Mouse (Mus musculus): ENCODE measurements around the gene Mrps6. TPM values are rescaled to one million over a fixed set of nuclear protein-coding genes. Genes with fewer than 3 reads are reported as not detected.
"Not testable (repeated sequence)": the region's sequence is repeated elsewhere in the genome, so short reads cannot be mapped to it uniquely, and the experiment has no call there.

The Mrps6 gene
- polyA plus RNA-seq, 1 experiment from 2014 or later = 127 TPM

DNA sequence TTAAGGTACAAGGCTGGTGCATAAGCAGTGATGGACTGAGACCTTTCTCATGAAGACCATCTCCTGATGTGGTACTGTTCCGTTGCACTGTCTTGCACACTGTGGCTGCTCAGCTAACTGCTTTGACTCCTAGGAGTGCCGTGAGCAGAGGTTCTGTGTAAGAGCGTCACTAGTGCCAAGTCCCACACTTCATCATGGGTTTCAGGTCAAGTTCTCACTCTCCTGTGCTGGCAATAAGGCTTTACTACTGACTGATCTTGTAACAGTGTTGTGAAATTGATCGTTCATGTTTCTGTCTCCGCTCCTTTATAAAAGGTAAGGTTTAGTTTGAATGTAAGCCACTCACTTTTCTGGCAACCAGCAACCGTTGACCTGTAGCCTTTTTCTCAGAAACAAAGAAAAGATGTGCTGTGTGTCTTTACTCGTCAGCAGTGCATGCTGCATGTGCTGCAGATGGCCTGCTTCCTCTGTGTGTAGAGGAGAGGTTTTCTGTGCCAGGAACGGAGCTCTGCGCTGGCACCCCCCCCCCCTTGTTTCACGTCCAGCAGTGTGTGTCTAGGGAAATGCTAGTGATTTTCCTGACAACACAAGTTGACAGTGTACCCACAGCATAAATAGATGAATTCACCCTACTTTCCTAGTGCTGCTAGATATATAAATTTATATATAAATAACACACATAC is 25.8 kb downstream of the Mrps6 start:
- Histone ChIP-seq H3K4me1 (ENCODE audit: control insufficient read depth, insufficient read depth, low read length) (no peaks in the 10 kb centered on the region), H3K36me3 (replicated peaks; ENCODE audit: control insufficient read depth, insufficient read depth, low read depth, low read length) (no peaks in the 10 kb centered on the region), H3K9me3 (replicated peaks; ENCODE audit: control insufficient read depth, low read length) (no peaks in the 10 kb centered on the region), H3K4me2 (ENCODE audit: low read depth, low read length) (no peak overlapping the region), H3K4me3 (ENCODE audit: low read depth, low read length) (no peak overlapping the region), H3K27me3 (ENCODE audit: control insufficient read depth, insufficient read depth, low read length) (no peaks in the 10 kb centered on the region), H3K27ac (replicated peaks; ENCODE audit: low read depth, low read length) (no peak overlapping the region), H3K9ac (replicated peaks; ENCODE audit: low read length) (no peak overlapping the region)
- DNase-seq (ENCODE audit: low spot score) (no peak), ATAC-seq (replicated peaks; ENCODE audit: insufficient number of reproducible peaks, low FRiP score, low TSS enrichment, low read depth) (no peak)
- WGBS = 91% methylated on average over 10 of the region's 10 CpGs

DNA sequence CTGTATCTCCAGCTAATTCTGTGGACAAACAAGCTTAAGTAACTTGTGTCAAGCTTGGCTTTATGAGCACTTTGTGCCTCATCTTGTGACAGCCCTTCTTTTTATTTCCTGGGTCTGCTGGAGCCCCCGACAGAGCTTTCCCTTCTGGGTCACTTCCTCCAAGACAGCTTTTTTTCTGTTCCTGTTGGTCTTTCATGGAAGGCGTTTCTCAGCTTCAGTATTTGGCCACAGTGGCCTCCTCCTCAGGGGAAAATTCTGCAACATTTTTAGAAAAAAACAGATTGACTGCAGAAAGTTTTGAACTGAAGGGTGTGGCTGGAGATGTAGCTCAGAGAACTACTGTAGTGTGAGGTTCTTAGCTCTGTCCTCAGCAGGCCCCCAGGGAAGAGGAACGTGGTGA is 31.2 kb downstream of the Mrps6 start:
- DNase-seq (ENCODE audit: low spot score) (no peak), ATAC-seq (replicated peaks; ENCODE audit: insufficient number of reproducible peaks, low FRiP score, low TSS enrichment, low read depth) (no peak)
- no peaks in the 10 kb centered on the region for H3K36me3 ChIP-seq (replicated peaks; ENCODE audit: control insufficient read depth, insufficient read depth, low read depth, low read length)
- no peak overlapping the region for H3K4me3 ChIP-seq (ENCODE audit: low read depth, low read length)
- no peak overlapping the region for H3K9ac ChIP-seq (replicated peaks; ENCODE audit: low read length)
- no peaks in the 10 kb centered on the region for H3K4me1 ChIP-seq (ENCODE audit: control insufficient read depth, insufficient read depth, low read length)
- H3K27ac ChIP-seq (replicated peaks; ENCODE audit: low read depth, low read length) = no peak overlapping the region
- 65% methylated on average over 3 of the region's 3 CpGs for WGBS
- no peaks in the 10 kb centered on the region for H3K27me3 ChIP-seq (ENCODE audit: control insufficient read depth, insufficient read depth, low read length)
- H3K9me3 ChIP-seq (replicated peaks; ENCODE audit: control insufficient read depth, low read length) = no peaks in the 10 kb centered on the region
- no peak overlapping the region for H3K4me2 ChIP-seq (ENCODE audit: low read depth, low read length)

DNA sequence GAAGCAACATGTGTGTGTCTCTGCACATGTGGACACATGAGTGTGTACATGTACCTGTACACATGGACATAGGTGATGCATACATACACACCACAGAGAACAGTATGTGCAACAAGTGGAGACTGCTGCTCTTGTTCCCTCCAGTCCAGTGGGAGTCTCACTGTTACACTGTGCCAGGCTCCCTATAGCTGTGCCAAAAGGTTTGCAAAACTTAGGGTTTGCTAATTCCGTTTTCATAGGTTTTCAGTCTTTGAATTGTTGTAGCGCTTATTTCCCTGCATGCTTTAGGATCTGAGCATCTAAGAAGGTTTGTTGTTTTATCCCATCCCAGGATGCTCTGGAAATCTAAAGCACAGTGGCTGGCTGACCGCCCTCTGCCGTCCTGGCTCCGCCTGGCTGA is 33.8 kb downstream of the Mrps6 start:
- Histone ChIP-seq H3K4me3 (ENCODE audit: low read depth, low read length) (no peak overlapping the region), H3K4me1 (ENCODE audit: control insufficient read depth, insufficient read depth, low read length) (no peaks in the 10 kb centered on the region), H3K27me3 (ENCODE audit: control insufficient read depth, insufficient read depth, low read length) (no peaks in the 10 kb centered on the region), H3K9me3 (replicated peaks; ENCODE audit: control insufficient read depth, low read length) (no peaks in the 10 kb centered on the region), H3K36me3 (replicated peaks; ENCODE audit: control insufficient read depth, insufficient read depth, low read depth, low read length) (no peaks in the 10 kb centered on the region), H3K9ac (replicated peaks; ENCODE audit: low read length) (no peak overlapping the region), H3K4me2 (ENCODE audit: low read depth, low read length) (no peak overlapping the region), H3K27ac (replicated peaks; ENCODE audit: low read depth, low read length) (no peak overlapping the region)
- ATAC-seq (replicated peaks; ENCODE audit: insufficient number of reproducible peaks, low FRiP score, low TSS enrichment, low read depth) (no peak), DNase-seq (ENCODE audit: low spot score) (no peak)
- WGBS = 80% methylated on average over 5 of the region's 5 CpGs

DNA sequence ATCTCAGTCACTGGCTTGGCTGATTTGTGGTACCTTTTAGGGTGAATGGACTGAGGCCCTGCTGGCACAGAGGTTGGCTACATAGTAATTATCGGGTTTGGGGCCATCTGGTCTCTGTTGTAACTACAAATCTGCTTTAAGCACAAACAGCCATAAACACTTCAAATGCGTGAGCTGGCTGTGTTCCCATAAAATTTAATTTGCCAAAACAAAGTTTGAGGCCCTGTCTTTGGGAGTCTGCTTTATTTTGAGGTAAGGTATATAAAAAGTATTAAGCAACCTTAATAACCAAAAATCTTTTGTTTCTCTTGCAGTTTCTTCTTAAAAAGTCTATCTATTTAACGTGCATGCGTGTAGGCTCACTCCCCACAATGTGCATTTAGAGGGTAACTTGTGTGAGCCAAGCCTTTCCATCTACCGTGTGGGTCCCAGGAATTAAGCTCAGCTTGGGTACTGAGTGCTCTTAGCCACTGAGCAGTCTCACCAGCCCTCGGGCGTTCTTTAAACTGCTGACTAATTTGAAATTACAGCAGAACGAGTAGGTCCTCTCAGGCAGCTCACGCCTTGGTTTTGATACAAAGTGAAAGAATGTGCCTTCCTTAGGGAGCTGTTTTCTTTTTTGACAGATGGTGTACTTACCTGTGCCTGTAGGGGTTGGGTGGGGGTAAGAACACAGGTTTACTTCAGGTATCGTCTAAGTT is 40.4 kb downstream of the Mrps6 start:
- H3K36me3 ChIP-seq (replicated peaks; ENCODE audit: control insufficient read depth, insufficient read depth, low read depth, low read length) = no peaks in the 10 kb centered on the region
- no peak overlapping the region for H3K27ac ChIP-seq (replicated peaks; ENCODE audit: low read depth, low read length)
- ATAC-seq (replicated peaks; ENCODE audit: insufficient number of reproducible peaks, low FRiP score, low TSS enrichment, low read depth) (no peak), DNase-seq (ENCODE audit: low spot score) (peak; percentile 36)
- H3K9ac ChIP-seq (replicated peaks; ENCODE audit: low read length) = no peak overlapping the region
- H3K9me3 ChIP-seq (replicated peaks; ENCODE audit: control insufficient read depth, low read length) = no peaks in the 10 kb centered on the region
- H3K27me3 ChIP-seq (ENCODE audit: control insufficient read depth, insufficient read depth, low read length) = no peaks in the 10 kb centered on the region
- WGBS = 70% methylated on average over 10 of the region's 10 CpGs
- H3K4me3 ChIP-seq (ENCODE audit: low read depth, low read length) = no peak overlapping the region
- H3K4me1 ChIP-seq (ENCODE audit: control insufficient read depth, insufficient read depth, low read length) = no peaks in the 10 kb centered on the region
- no peak overlapping the region for H3K4me2 ChIP-seq (ENCODE audit: low read depth, low read length)

DNA sequence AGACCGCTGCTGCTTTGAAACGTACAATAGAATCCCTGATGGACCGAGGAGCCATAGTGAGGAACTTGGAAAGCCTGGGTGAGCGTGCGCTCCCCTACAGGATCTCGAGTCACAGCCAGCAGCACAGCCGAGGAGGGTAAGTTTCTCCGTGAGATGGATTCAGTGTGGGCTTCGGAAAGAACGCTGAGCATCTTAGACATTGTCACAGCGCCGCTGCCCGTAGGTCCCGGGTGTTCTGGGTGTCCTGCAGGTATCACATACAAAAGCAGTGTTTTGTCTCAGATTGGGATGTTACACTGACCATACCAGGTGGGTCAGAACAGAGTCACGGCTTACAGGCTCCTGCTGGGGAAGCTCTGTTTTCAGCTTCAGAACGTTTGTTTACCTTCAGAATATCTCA is 41.5 kb downstream of the Mrps6 start:
- H3K4me2 ChIP-seq (ENCODE audit: low read depth, low read length) = no peak overlapping the region
- H3K9me3 ChIP-seq (replicated peaks; ENCODE audit: control insufficient read depth, low read length) = no peaks in the 10 kb centered on the region
- H3K27me3 ChIP-seq (ENCODE audit: control insufficient read depth, insufficient read depth, low read length) = no peaks in the 10 kb centered on the region
- no peak overlapping the region for H3K4me3 ChIP-seq (ENCODE audit: low read depth, low read length)
- no peaks in the 10 kb centered on the region for H3K4me1 ChIP-seq (ENCODE audit: control insufficient read depth, insufficient read depth, low read length)
- ATAC-seq (replicated peaks; ENCODE audit: insufficient number of reproducible peaks, low FRiP score, low TSS enrichment, low read depth) = no peak
- no peak for DNase-seq (ENCODE audit: low spot score)
- H3K27ac ChIP-seq (replicated peaks; ENCODE audit: low read depth, low read length) = no peak overlapping the region
- no peak overlapping the region for H3K9ac ChIP-seq (replicated peaks; ENCODE audit: low read length)
- no peaks in the 10 kb centered on the region for H3K36me3 ChIP-seq (replicated peaks; ENCODE audit: control insufficient read depth, insufficient read depth, low read depth, low read length)
- WGBS = 76% methylated on average over 16 of the region's 16 CpGs

DNA sequence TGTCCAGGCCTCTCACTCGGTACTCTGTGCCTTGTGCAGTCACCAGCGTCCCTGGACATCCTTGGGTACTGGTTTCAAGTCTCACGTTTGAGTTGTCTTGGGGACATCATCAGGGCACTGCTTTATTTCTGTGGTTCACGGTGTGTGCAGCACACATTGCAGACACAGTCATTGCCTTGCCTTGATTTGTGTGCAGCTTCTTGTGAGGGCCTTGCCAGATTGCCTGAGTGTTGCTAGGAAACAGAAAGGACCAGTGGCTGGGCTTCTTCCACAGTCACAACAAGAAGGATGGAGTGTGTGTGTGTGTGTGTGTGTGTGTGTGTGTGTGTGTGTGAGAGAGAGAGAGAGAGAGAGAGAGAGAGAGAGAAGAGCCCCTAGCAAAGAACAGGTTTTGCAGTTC is 42.0 kb downstream of the Mrps6 start:
- Histone ChIP-seq H3K4me3 (ENCODE audit: low read depth, low read length) (no peak overlapping the region), H3K4me1 (ENCODE audit: control insufficient read depth, insufficient read depth, low read length) (no peaks in the 10 kb centered on the region), H3K4me2 (ENCODE audit: low read depth, low read length) (no peak overlapping the region), H3K27me3 (ENCODE audit: control insufficient read depth, insufficient read depth, low read length) (no peaks in the 10 kb centered on the region), H3K27ac (replicated peaks; ENCODE audit: low read depth, low read length) (no peak overlapping the region), H3K9me3 (replicated peaks; ENCODE audit: control insufficient read depth, low read length) (no peaks in the 10 kb centered on the region), H3K9ac (replicated peaks; ENCODE audit: low read length) (no peak overlapping the region), H3K36me3 (replicated peaks; ENCODE audit: control insufficient read depth, insufficient read depth, low read depth, low read length) (no peaks in the 10 kb centered on the region)
- 74% methylated on average over 4 of the region's 4 CpGs for WGBS
- ATAC-seq (replicated peaks; ENCODE audit: insufficient number of reproducible peaks, low FRiP score, low TSS enrichment, low read depth) (no peak), DNase-seq (ENCODE audit: low spot score) (no peak)

DNA sequence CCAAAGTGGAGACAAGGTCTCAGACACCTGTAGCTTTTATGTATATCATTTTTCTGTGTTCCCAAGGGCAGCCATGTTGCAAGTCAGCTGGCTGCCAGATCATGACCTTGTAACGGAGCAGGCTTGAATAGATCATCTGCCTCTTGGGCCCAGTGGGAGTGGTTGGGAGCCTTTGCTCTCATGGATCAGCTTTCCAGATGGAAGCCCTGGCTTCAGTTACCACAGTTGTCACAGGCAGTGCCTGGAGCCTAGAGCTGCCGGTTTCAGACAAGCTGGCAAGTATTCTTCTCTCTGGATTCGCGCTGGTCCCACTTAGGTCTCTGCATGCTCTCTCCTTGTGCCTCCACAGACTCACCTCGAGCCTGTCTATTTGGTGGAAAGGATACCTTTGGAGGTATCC is 44.0 kb downstream of the Mrps6 start:
- H3K9me3 ChIP-seq (replicated peaks; ENCODE audit: control insufficient read depth, low read length) = no peaks in the 10 kb centered on the region
- no peaks in the 10 kb centered on the region for H3K27me3 ChIP-seq (ENCODE audit: control insufficient read depth, insufficient read depth, low read length)
- no peak overlapping the region for H3K4me2 ChIP-seq (ENCODE audit: low read depth, low read length)
- DNase-seq (ENCODE audit: low spot score) (no peak), ATAC-seq (replicated peaks; ENCODE audit: insufficient number of reproducible peaks, low FRiP score, low TSS enrichment, low read depth) (no peak)
- no peak overlapping the region for H3K9ac ChIP-seq (replicated peaks; ENCODE audit: low read length)
- 74% methylated on average over 5 of the region's 5 CpGs for WGBS
- no peaks in the 10 kb centered on the region for H3K4me1 ChIP-seq (ENCODE audit: control insufficient read depth, insufficient read depth, low read length)
- no peaks in the 10 kb centered on the region for H3K36me3 ChIP-seq (replicated peaks; ENCODE audit: control insufficient read depth, insufficient read depth, low read depth, low read length)
- H3K4me3 ChIP-seq (ENCODE audit: low read depth, low read length) = no peak overlapping the region
- H3K27ac ChIP-seq (replicated peaks; ENCODE audit: low read depth, low read length) = no peak overlapping the region

DNA sequence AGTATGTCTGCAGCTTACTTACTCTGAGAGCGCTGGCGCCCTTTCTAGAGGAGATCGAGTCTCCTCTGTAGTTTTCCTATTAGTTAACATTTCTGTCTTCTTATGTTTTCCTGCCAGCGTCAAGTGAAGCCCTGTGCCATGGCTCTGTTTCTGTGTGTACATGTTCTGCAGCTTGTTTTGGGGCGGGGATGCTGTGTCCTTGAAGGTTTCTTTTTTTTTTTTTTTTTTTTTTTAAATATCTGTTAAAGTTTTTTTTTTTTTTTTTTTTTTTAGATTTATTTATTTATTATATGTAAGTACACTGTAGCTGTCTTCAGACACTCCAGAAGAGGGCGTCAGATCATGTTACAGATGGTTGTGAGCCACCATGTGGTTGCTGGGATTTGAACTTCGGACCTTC is 44.9 kb downstream of the Mrps6 start:
- not testable (repeated sequence) for H3K9me3 ChIP-seq (replicated peaks; ENCODE audit: control insufficient read depth, low read length); H3K4me2 ChIP-seq (ENCODE audit: low read depth, low read length); H3K4me3 ChIP-seq (ENCODE audit: low read depth, low read length); H3K27me3 ChIP-seq (ENCODE audit: control insufficient read depth, insufficient read depth, low read length); H3K9ac ChIP-seq (replicated peaks; ENCODE audit: low read length); H3K36me3 ChIP-seq (replicated peaks; ENCODE audit: control insufficient read depth, insufficient read depth, low read depth, low read length); H3K4me1 ChIP-seq (ENCODE audit: control insufficient read depth, insufficient read depth, low read length); ATAC-seq (replicated peaks; ENCODE audit: insufficient number of reproducible peaks, low FRiP score, low TSS enrichment, low read depth); DNase-seq (ENCODE audit: low spot score); H3K27ac ChIP-seq (replicated peaks; ENCODE audit: low read depth, low read length)
- 90% methylated on average over 6 of the region's 7 CpGs for WGBS

All from embryonic facial prominence, embryonic 11.5 days (tissue).